Mouse (Mus musculus): ENCODE results near the gene Hmgcll1.

GRCm38 (mm10) chr9:76162446-76162845, 147.8 kb downstream of the Hmgcll1 start:
- no peak for TF ChIP-seq CTCF (IDR thresholded peaks at IDR 0.05; ENCODE audit: extremely low read depth, insufficient read length, insufficient replicate concordance, low read depth, low read length)
- TF ChIP-seq POLR2A (IDR thresholded peaks at IDR 0.05; ENCODE audit: low read depth, low read length): no peak
